Mouse (Mus musculus): ENCODE data around the gene Rap1gap.

The Rap1gap gene

DNA sequence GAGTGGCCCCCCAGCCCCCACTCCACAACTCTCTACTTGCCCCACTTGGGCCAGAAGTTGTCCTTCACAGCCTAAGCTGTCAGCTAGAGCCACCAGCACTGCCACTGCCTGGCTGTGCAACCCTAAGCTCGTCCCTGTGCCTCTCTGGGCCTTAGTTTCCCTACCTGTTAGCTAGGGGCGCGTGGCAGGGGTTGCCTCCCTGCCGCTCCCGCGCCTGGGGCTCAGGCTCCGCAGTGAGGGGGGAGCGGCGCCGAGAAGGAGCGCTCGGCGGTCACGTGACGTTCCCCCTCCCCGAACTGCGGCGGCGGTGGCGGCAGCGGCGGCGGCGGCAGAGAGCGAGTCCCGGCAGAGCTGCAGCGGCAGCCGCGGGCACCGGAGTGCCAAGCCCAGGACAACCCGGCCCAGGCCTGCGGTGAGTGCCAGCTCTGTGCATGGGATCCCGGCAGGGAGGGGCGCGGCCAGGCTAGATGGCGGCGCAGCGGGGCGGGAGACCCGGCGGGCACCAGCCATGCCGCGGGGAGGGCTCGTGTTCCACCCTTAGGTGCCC lies at the start of gene Rap1gap:
TSS of gene Rap1gap (plus strand) at position 294 of the 547 bp plus-strand sequence.
- DNase-seq (ENCODE audit: low spot score in 2 of 2): peak; percentile 63 to 69

GRCm38 (mm10) chr4:137622847-137623246 lies 41.7 kb upstream of the Rap1gap start:
- no peak for DNase-seq (ENCODE audit: low spot score in 2 of 2)

GRCm38 (mm10) chr4:137627476-137628235 lies 36.9 kb upstream of the Rap1gap start:
- no peak for DNase-seq (ENCODE audit: low spot score in 2 of 2)

DNA sequence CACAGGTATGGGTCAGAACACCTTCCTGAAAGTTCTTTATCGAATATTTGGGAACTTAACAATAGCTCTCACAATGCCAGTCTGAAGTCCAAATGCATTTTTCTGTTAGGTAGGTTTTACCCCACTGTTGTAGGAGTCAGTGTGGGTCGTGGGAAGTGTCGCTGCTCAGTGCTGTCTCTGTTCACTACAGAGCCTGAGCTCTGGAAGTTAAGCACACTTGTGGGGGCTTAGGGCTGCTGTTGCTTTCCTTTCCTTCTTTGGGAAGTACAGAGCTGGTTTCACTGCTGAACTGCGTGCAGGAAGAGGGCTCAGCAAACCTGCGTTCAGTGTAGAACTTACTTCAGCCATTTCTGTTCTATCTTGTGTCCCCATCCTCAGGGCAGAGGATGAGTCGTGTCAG lies 36.1 kb upstream of the Rap1gap start:
- DNase-seq (ENCODE audit: low spot score in 2 of 2): no peak

DNA sequence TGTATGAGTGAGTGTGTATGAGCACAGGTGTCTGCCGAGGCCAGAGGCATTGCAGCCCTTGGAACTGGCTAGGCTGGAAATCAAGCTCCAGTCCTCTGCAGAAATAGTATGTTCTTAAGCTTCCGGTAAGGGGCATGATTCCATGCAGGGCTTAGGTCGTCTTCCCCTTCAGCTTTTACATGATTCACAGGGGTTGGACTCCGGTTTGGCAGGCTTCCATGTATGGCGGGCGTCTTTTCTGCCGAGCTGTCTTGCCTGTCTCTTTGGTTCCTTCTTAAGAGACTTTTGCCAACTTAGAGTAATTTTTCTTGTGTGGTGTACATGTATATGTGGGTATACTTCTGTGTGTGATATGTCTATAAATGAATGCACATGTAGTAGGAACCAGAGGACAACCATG lies 35.2 kb upstream of the Rap1gap start:
- no peak for DNase-seq (ENCODE audit: low spot score in 2 of 2)

DNA sequence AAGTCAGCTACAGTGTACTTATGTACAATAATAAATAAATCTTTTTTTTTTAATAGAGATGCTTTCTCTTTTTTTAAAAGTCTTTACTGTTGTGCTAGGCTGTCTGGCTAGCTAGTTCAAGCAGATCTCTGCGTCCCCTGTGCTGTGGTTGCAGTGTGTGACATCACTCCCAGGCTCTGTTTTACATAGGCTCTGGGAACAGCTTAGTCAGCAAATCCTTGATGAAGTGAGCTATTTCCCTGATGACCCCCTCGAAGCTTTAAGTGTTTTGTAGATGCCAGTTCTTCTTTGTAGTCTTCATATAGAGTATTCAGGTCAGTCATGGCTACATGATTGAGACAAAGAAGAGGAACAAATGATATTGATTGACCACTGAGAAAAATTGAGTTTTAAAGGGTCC lies 34.4 kb upstream of the Rap1gap start:
- DNase-seq (ENCODE audit: low spot score in 2 of 2): no peak

DNA sequence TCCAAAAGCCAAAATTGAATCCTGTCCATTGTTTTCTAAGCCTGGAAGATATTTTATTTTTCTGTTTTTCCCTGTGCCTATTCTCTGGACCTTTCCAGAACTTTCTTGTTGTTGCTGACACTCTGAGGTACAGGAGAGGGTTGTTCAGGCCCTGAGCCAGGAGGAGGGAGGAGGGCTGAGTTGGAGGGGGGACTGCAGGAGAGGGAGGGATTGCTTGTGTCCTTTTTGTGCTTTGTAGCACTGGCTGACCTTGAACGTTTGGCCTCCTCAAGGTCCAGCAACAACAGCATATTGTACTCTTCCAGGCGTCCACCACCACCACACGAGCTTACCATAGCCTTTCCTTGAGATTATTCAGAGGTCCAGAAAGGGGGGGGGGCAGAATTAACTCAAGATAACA lies 32.9 kb upstream of the Rap1gap start:
- DNase-seq (ENCODE audit: low spot score in 2 of 2): no peak

DNA sequence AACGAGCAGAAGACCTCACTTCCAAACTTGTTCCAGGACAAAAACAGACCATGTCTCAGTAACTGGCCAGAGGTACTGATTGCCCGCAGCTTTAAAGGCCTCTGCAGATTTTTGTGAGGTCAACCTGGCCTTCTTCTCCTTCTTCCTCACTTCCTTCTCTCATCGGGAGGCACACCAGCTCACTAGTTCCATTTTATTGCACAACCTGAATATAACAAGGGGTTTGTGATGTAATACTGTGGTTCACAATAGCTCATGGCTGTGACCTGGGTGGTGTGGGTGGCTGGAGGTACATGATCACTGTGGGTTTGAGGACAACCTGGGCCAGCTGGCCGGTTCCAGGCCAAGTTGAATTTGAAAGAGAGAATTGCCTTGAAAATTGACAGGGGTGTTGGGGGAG lies 31.1 kb upstream of the Rap1gap start:
- DNase-seq (ENCODE audit: low spot score in 2 of 2): no peak

GRCm38 (mm10) chr4:137636597-137636996 lies 27.9 kb upstream of the Rap1gap start:
- DNase-seq (ENCODE audit: low spot score in 2 of 2): no peak

DNA sequence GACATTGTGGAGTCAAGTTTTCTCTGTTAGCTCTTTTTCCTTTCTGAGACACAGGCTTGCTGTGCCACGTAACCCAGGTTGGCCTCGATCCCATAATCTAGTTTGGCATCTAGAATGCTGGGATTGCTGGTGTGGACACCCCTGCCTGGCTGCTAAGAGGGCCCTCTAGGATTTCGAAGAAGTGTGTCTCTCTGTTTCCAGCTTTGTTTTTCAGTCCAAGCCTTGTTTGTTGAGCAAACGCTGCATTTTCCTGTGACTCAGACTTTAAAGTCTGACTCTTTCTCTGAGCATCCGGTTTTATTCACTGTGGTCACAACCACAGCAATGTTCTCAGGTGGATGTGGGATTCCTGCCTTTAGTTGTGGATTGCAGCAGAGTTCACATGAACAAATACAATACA lies 23.0 kb upstream of the Rap1gap start:
- DNase-seq (ENCODE audit: low spot score in 2 of 2): no peak

GRCm38 (mm10) chr4:137642101-137642500 lies 22.4 kb upstream of the Rap1gap start:
- DNase-seq (ENCODE audit: low spot score in 2 of 2): no peak

GRCm38 (mm10) chr4:137643459-137643858 lies 21.1 kb upstream of the Rap1gap start:
- no peak for DNase-seq (ENCODE audit: low spot score in 2 of 2)

DNA sequence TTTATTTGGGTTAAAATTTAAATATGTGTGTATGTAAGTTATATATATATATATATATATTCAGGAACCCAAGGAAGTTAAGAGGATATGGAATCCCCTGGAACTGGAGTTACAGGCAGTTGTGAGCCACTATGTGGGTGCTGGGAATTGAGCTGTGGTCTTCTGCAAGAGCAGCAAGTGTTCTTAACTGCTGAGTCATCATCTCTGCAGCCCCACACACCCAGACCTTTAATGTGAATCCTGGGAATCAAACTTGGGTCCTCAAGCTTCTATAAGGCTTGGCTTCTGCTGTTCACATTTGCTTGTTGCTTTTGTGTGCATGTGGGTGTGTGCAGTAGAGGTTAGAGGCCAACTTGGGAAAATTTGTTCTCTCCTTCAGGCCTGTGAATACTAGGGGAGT lies 18.3 kb upstream of the Rap1gap start:
- DNase-seq (ENCODE audit: low spot score in 2 of 2): no peak

GRCm38 (mm10) chr4:137647648-137648047 lies 16.9 kb upstream of the Rap1gap start:
- no peak for DNase-seq (ENCODE audit: low spot score in 2 of 2)

DNA sequence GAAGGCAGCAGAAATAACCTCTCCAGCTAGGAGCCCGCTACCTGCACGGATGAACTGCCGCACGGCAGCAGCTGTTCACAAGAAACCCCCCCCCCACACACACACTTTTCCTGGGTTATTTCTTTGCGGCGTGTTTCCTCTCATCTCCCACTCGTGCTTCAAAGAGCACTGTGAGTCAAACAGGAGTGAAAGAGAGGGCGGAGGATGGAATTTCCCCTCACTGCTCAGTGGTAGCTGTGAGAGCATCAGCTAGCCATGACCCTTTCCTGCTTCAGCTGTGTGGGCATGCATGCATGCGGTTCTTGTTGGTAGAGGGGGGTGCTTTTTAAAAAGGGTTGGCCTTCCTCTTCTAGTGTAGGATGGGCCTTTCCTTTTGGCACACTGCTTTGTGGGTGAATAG lies 16.3 kb upstream of the Rap1gap start:
- no peak for DNase-seq (ENCODE audit: low spot score in 2 of 2)

DNA sequence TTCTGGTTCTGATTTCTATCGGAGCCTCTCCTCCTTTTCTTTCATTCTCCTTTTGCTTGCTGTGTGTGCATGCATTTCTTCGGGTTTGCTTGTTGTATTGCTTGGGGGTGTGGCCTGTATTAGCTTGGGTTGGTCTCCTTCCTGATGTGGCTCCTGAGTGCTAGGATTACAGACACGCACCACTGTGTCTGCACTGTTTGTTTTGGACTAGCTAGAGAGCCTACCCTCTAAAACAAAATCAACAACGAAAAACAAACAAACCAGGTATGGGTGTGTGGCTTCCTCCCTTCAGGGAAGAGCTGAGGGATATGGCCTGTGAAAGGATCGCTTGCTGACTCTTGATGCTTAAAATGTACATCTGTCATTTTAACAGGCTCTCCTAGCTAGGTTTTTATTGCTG lies 13.6 kb upstream of the Rap1gap start:
- DNase-seq (ENCODE audit: low spot score in 2 of 2): no peak

- DNase-seq (ENCODE audit: low spot score in 2 of 2): no peak
These were observed 11.6 kb upstream of the Rap1gap start for GRCm38 (mm10) chr4:137652835-137653346.

DNA sequence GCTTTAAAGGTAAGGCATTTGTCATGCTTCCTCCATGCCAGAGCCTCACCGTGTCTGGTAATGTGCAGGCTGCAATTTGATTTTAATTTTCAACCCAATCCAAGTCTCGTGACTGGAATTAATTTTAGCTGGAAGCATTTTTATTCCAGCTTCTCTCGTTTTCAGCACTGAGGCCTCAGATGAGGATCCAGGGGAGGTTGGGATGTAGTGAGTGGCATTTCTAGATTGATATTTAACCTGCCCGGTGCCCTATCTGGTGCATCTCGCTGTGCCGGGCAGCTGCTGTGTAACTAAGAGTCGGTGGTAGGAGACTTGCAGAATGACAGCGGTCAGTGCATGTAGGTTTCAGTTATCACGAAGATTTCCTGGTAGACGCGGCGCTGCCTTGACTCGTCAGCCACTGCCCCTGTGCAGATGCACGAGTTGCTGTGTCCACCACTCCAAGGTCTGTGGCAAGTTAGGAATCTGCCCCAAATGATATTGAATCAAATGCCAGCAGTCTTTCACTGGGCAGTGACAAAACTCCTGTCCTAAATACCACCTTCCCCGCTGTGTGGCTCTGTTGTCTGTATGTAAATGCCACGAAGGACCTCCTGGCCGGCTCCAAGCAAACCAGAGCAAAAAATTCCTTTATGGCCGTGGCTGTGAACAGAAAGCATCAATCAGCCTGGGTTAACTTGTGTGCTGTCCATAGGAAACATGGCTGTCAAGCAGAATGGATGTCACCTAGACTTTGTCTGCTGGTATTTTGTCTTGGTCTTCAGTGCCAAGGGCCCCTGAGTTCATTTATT lies 9.1 kb upstream of the Rap1gap start:
- DNase-seq (ENCODE audit: low spot score in 2 of 2): no peak

- no peak for DNase-seq (ENCODE audit: low spot score in 2 of 2)
These were observed 6.9 kb upstream of the Rap1gap start for GRCm38 (mm10) chr4:137657674-137658073.

DNA sequence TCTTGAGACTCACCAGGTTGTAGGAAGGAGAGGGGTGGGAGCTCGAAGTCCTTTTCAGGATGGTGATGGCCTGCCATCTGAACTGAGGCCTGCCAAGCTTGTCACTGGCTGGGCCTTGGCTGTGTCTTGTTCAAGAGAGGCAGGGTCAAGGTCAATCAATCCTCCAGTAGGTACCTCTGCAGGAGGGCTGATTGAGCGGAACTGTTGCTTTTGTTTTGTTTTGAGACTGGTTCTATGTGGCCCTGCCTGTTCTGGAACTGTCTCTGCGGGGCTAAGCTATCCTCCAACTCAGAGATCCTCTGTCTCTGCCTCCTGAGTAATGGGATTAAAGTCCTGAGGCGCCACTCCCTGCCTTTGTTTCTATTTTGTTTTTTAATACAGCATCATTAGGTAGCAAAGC lies 5.0 kb upstream of the Rap1gap start:
- no peak for DNase-seq (ENCODE audit: low spot score in 2 of 2)

GRCm38 (mm10) chr4:137660364-137661077 lies 4.0 kb upstream of the Rap1gap start:
- no peak for DNase-seq (ENCODE audit: low spot score in 2 of 2)

DNA sequence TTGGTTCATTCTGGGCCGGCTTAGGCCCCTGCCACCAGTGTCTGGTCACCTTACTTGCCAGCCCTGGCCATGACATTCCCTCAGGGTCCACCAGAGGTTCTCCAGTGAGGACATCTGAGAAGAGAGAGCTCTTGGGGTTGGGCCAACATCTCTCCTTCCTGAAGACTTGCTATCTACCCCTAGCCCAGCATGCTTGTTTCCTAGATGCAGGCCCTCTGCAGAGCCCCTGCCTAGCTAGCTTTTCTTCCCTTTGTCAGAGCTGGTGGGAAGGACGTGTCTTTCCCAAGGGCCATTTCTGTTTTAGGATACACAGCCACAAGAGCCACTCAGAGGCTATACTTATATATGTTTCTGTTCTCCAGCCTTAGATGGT lies 3.5 kb upstream of the Rap1gap start:
- no peak for DNase-seq (ENCODE audit: low spot score in 2 of 2)

Data from right cerebral cortex, postnatal 36 days (tissue).